Mouse (Mus musculus) ES-E14 (cell line): ENCODE results near the gene Supt5. TPM values are rescaled to one million over a fixed set of nuclear protein-coding genes. Genes with fewer than 3 reads are reported as not detected.

Source experiments
- DNase-seq: peaks from one replicate; pipeline ENCODE4 v3.0.0-alpha.2; 2013; ENCODE audit warnings: low read depth, low spot score
- H3K27ac ChIP-seq: 2 replicates; pipeline ENCODE4 v1.5.1; 2012; ENCODE audit warnings: low read depth, mild to moderate bottlenecking, low read length, moderate library complexity, mixed read lengths; ENCODE audit not compliant: poor library complexity, insufficient read depth, severe bottlenecking
- H3K36me3 ChIP-seq: 2 replicates; pipeline ENCODE4 v1.6.1; 2012; ENCODE audit warnings: mild to moderate bottlenecking, low read length, moderate library complexity, mixed read lengths; ENCODE audit not compliant: control insufficient read depth, poor library complexity, insufficient read depth, severe bottlenecking
- H3K4me1 ChIP-seq, 2 experiments: fragments of 150-350 bp in 1 of 2; sonication (generic) in 1 of 2; 2 replicates each; pipeline ENCODE4 v1.6.1; 2012; ENCODE audit warnings: low read length in 2 of 2, mild to moderate bottlenecking in 1 of 2, mixed read lengths in 1 of 2; ENCODE audit not compliant: control insufficient read depth in 2 of 2, insufficient read depth in 2 of 2, poor library complexity in 1 of 2
- H3K4me3 ChIP-seq, 2 experiments: fragments of 150-350 bp in 1 of 2; sonication (generic) in 1 of 2; 2 replicates each; pipeline ENCODE4 v1.5.1; 2012; ENCODE audit warnings: low read length in 2 of 2, low read depth in 1 of 2, mild to moderate bottlenecking in 1 of 2, mixed read lengths in 1 of 2; ENCODE audit not compliant: insufficient read depth in 1 of 2, poor library complexity in 1 of 2, severe bottlenecking in 1 of 2
- H3K9ac ChIP-seq: 2 replicates; pipeline ENCODE4 v1.6.1; 2012; ENCODE audit warnings: low read depth, mild to moderate bottlenecking, low read length, mixed read lengths; ENCODE audit not compliant: poor library complexity, insufficient read depth, severe bottlenecking
- H3K9me3 ChIP-seq: fragments of 150-350 bp; sonication (generic); 2 replicates; pipeline ENCODE4 v1.6.1; 2012; ENCODE audit warnings: low read depth, mild to moderate bottlenecking, low read length; ENCODE audit not compliant: control insufficient read depth, insufficient read depth
- CHD2 ChIP-seq: IDR thresholded peaks from 2 replicates; pipeline ENCODE4 v1.6.1; 2014; ENCODE audit warnings: mild to moderate bottlenecking, low read depth, low read length, inconsistent platforms
- HCFC1 ChIP-seq: IDR thresholded peaks from 2 replicates; pipeline ENCODE4 v1.6.1; 2012; ENCODE audit warnings: low read length, inconsistent platforms, borderline replicate concordance; ENCODE audit not compliant: insufficient read depth
- MAFK ChIP-seq: IDR thresholded peaks from 2 replicates; pipeline ENCODE4 v1.6.1; 2014; ENCODE audit warnings: mild to moderate bottlenecking, low read depth, low read length, inconsistent platforms; ENCODE audit not compliant: insufficient read depth
- ZC3H11A ChIP-seq: IDR thresholded peaks from 2 replicates; pipeline ENCODE4 v1.6.1; 2012; ENCODE audit warnings: low read depth, mild to moderate bottlenecking, inconsistent platforms, low read length, borderline replicate concordance
- ZNF384 ChIP-seq: IDR thresholded peaks from 2 replicates; pipeline ENCODE4 v1.6.1; 2012; ENCODE audit warnings: low read depth, low read length, inconsistent platforms
- in situ Hi-C, 2 experiments: fragments of 600-800 bp; cut with MboI; formaldehyde crosslinking; loops; one replicate each; pipeline ENCODE4 v1.15.1; 2025; ENCODE audit warnings: low sequenced_read_pairs in 2 of 2, inconsistent platforms in 1 of 2; ENCODE audit not compliant: unreplicated experiment in 2 of 2
- total RNA-seq: library from RNA; depleted of rRNA; stranded (reverse); fragments of 300-350 nt; gene quantifications from 2 replicates; pipeline ENCODE4 v1.2.3, GENCODE M21; 2012

The Supt5 gene
- total RNA-seq, 1 experiment, result 83.7 TPM

DNA sequence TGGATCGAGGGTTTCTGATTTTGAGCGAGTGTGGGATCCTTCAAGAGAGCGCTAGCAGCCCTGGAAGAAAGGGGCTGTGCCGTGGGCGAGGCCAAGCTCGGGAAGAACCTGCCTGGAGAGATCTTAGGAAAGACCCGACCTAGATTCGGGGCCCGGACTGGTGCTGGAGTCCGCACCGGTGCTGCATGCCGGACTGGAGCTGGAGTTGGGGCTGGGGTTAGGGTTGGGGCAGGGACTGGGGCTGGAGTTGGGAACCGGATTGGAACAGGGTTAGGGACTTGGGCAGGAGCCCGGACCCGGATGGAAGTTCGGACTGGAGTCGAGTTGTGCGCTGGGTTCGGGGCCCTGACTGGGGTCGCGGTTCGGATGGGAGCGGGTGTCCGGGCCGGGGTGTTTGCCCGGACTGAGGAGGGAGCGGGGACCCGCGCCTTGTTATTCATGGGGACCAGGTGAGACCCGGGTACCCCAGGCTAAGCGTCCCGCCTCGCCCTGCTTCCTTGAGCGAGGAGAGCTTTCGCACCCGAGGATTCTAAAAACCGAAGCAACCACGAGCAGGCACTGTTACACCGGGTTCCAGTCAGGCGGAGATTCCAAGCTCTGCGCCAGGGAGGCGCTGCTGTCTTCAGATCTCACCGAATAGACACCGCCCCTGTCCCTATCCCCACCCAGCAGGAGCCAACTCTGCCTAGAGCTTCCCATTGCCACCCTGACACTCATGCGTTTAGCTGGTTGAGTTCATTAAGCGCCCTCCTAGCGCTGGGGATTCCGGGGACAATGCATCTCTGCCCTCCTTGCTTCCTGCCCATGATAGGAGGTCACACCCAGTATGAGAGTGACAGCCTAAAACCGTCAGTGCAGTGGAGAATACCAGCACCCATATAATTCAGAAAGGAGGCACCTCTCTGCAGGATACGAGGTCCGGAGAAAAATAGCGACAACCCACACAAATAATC, 47.6 kb downstream of the Supt5 start, which contains the start of gene Selenov:
TSS of gene Selenov (minus strand) at position 549 of the 953 bp plus-strand sequence.
- Histone ChIP-seq H3K4me1 (peaks cover 0 to 5% of the 10 kb centered on the region in 2 experiments; a peak in 1 of 4 replicates), H3K9ac (peak within 1 kb of the TSS; percentile 73), H3K9me3 (no peaks in the 10 kb centered on the region), H3K36me3 (no peaks in the 10 kb centered on the region), H3K27ac (no peak within 1 kb of the TSS), H3K4me3 (peak within 1 kb of the TSS; percentile 65 to 67)
- TF ChIP-seq MAFK (no peak), ZC3H11A (no peak), ZNF384 (no peak), HCFC1 (no peak), CHD2 (no peak)
- in situ Hi-C loops, result no loop called here
- no peak for DNase-seq

DNA sequence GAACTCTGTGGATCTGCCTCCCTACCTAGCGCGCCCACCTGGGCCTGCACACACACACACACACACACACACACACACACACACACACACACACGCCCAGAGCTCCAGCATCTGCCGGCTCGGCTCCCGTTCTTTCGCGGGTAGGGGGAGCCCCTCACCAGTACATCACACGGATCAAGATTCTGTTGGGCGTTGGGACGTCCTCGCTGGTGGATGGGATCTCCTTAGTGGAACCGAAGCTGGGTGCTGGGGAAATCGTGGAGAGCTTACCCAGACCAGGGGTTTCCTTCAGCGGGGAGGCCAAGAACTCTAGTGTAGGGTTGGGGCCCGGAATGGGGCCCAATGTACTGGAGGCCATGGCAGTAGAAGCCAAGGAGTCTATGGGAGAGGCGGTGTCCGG, 48.4 kb downstream of the Supt5 start:
- H3K4me1 ChIP-seq, result peaks cover 0 to 5% of the 10 kb centered on the region in 2 experiments; a peak in 1 of 4 replicates
- peak overlapping the region; percentile 65 to 67 for H3K4me3 ChIP-seq
- H3K27ac ChIP-seq, result no peak overlapping the region
- DNase-seq, result no peak
- in situ Hi-C loops, result no loop called here
- no peaks in the 10 kb centered on the region for H3K36me3 ChIP-seq
- peak overlapping the region; percentile 73 for H3K9ac ChIP-seq
- no peaks in the 10 kb centered on the region for H3K9me3 ChIP-seq
- no peak for TF ChIP-seq ZNF384
- TF ChIP-seq MAFK, result no peak
- no peak for TF ChIP-seq HCFC1
- no peak for TF ChIP-seq ZC3H11A

DNA sequence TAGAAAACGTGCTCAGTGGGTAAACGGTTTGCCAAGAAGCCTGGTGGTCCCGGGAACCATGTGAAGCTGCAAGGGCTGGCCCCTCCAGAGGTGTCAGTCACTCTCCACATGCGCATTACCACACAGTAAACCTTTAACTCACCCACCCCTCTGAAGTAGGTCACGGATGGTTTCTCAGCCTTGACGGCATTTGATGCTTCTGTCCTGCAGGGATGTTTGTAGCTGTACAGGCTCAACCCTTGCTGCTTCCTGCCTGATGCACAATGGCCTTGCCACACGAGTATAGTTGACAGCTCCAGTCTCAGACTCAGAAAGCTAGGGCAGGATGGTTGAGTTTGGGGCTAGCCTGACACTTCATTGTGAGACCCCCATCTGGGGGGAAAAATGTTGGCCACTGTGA, 57.9 kb downstream of the Supt5 start:
- H3K27ac ChIP-seq, result no peak overlapping the region
- H3K9me3 ChIP-seq, result no peaks in the 10 kb centered on the region
- no peaks in the 10 kb centered on the region for H3K36me3 ChIP-seq
- H3K4me3 ChIP-seq, result no peak overlapping the region
- H3K4me1 ChIP-seq, result peaks cover 1% of the 10 kb centered on the region in 2 experiments; a peak in 1 of 4 replicates
- in situ Hi-C loops, result no loop called here
- TF ChIP-seq ZC3H11A (no peak), HCFC1 (no peak), CHD2 (no peak), MAFK (no peak), ZNF384 (no peak)
- H3K9ac ChIP-seq, result no peak overlapping the region
- DNase-seq, result no peak

DNA sequence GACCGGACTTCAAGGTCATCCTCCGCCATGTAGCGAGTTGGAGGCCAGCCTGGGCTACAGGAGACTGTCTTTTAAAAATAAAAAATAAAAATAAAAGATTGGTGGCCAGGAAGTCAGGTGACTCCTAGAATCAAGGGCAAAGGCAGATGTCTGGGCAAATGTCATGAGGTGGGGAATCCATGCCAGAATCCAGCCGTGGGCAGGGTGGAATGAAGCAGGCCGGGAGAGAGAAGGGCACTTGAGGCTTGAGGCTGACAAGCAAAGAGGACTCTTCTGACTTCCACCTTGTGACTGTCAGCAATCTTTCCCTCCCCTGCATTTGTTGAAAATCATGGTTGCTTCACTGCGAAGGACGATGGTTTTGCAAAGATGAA, 60.3 kb downstream of the Supt5 start:
- TF ChIP-seq HCFC1 (0 out of 2 replicates have a peak, but pooled peaks have one; percentile 0), ZC3H11A (no peak), MAFK (no peak), CHD2 (no peak), ZNF384 (no peak)
- H3K27ac ChIP-seq, result no peak overlapping the region; the same call in 1 of the 2 replicates

More for the DNA sequence above, 60.3 kb downstream of the Supt5 start:
- H3K9ac ChIP-seq, result peak overlapping the region; percentile 96
- H3K4me1 ChIP-seq, result peaks cover 1% of the 10 kb centered on the region in 2 experiments; a peak in 1 of 4 replicates
- no peaks in the 10 kb centered on the region for H3K9me3 ChIP-seq
- in situ Hi-C loops, result no loop called here
- H3K4me3 ChIP-seq, result peak overlapping the region; percentile 58 to 85
- H3K36me3 ChIP-seq, result no peaks in the 10 kb centered on the region
- no peak for DNase-seq
